Mouse (Mus musculus): Measurements from ENCODE around the gene Irf1.

Gene Irf1

DNA sequence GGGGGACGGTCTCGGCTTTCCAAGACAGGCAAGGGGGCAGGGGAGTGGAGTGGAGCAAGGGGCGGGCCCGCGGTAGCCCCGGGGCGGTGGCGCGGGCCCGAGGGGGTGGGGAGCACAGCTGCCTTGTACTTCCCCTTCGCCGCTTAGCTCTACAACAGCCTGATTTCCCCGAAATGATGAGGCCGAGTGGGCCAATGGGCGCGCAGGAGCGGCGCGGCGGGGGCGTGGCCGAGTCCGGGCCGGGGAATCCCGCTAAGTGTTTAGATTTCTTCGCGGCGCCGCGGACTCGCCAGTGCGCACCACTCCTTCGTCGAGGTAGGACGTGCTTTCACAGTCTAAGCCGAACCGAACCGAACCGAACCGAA lies at the start of gene Irf1:
TSS of gene Irf1 (plus strand) at position 255 of the 365 bp plus-strand sequence.
- TF ChIP-seq GATA4 (IDR thresholded peaks at IDR 0.05; ENCODE audit: insufficient replicate concordance, low read length): peak; percentile 54; the same call in 1 of the 2 replicates

DNA sequence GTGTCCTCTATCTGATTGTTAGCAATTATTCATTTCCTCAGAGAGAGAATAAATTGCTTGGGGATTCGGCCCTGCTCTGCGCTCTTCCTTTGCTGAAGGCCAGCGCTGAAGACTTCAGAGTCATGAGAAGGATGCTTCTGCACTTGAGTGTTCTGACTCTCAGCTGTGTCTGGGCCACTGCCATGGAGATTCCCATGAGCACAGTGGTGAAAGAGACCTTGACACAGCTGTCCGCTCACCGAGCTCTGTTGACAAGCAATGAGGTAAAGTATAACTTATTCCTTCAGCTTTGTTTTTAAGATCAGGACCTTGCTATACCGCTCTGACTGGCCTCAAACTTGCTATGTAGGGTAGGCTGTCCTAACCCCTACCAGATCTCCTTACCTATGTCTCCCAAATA lies 49.1 kb upstream of the Irf1 start, which contains the start of gene Il5:
TSS of gene Il5 (plus strand) at position 80 of the 400 bp plus-strand sequence.
- TF ChIP-seq GATA4 (IDR thresholded peaks at IDR 0.05; ENCODE audit: insufficient replicate concordance, low read length): no peak

DNA sequence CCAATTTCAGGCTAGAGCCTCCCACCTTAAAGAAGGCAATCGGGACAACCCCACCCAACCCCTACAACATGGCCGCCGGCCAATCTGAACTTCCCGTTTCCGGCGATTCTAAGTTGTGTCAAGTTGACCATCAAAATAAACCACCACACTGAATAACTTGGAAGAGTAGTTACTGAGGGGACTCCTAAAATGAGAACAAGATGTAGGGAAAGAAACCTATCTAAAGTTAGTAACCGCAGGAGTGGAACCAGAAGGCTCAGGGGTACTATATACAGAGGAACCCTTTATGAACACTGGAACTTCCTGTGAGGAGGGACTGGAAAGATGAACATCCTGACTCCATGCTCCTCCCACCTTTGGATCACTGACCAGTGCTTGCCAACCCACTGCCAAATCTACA lies 38.4 kb upstream of the Irf1 start:
- TF ChIP-seq GATA4 (IDR thresholded peaks at IDR 0.05; ENCODE audit: insufficient replicate concordance, low read length): no peak

DNA sequence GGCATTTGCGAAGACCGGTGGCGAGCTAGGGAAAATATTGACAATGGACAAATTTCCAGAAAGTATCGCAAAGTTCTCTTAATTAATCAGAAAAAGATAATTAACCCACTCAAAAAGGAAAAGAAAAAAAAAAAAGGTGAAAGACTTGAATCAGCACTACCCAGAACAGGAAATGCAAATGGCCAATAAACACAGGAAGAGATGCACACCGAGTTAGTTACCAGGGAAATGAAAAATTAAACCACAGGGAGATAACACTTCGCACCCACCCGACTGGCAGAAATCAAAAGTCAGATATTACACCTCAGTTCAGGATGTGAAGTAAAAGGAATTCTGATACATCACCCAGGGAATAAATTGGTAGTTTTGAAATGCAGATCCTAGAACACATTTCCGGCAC lies 37.6 kb upstream of the Irf1 start:
- no peak for TF ChIP-seq GATA4 (IDR thresholded peaks at IDR 0.05; ENCODE audit: insufficient replicate concordance, low read length)

DNA sequence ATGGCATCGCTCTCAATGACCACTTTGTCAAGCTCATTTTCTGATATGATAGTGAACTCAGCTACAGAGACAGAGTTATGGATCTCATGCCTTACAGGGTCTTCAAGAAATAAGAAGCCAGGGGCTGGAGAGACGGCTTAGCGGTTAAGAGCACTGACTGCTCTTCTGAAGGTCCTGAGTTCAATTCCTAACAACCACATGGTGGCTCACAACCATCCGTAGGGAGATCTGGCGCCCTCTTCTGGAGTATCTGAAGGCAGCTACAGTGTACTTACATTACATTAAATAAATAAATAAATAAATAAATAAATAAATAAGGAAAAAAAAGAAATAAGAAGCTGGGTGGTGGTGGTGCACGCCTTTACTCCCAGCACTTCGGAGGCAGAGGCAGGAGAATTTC lies 36.0 kb upstream of the Irf1 start:
- TF ChIP-seq GATA4 (IDR thresholded peaks at IDR 0.05; ENCODE audit: insufficient replicate concordance, low read length): no peak

DNA sequence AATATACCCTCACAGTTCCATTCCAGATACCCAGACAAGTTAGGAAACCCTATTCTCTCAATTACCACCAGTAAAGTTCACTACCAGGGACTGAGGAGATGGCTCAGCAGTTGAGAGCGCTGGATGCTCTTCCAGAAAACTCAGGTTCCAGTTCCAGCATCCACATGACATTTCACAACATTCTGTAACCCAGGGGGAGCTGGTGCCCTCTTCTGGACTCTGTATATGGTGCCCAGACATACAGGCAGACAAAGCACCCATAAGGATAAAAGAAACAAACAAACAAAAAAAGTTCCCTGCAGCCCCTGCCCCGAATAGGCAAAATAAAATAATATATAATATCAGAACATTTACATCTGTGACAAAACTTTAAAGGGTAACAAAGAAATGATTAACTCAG lies 35.4 kb upstream of the Irf1 start:
- TF ChIP-seq GATA4 (IDR thresholded peaks at IDR 0.05; ENCODE audit: insufficient replicate concordance, low read length): no peak

DNA sequence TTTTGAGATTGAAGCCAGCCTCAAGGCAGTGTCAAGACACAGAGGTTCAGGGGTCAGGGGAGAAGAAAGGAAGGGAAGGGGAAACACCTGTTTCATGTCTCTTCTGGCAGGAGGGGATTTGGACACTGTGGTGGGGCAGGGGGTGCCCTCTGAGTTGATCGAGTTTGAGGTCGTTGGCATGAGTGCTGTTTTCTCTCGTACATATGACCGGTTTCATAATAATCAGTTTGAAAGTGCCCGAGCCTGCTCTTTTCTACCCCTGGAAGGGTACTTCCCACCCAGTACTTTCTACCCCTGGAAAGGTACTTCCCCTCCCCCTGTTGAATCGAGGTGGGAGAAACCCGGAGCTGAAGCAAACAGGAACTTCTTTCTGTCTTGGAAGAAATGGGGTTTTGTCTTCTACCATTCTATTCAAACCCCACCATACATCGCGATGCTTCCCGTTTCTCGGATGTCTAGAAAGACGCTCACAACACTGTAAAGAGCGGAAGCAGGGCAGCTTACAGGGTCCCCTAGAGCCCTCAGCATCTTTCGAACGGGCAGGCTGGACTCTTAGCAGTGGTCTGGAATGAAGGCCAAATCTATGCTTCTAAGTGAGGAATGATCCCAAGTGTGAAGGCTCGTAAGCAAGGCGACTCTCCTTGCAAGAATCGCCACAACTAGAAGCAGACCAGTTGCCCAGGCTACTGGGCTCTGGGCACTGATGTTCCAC lies 34.7 kb upstream of the Irf1 start:
- TF ChIP-seq GATA4 (IDR thresholded peaks at IDR 0.05; ENCODE audit: insufficient replicate concordance, low read length): no peak

DNA sequence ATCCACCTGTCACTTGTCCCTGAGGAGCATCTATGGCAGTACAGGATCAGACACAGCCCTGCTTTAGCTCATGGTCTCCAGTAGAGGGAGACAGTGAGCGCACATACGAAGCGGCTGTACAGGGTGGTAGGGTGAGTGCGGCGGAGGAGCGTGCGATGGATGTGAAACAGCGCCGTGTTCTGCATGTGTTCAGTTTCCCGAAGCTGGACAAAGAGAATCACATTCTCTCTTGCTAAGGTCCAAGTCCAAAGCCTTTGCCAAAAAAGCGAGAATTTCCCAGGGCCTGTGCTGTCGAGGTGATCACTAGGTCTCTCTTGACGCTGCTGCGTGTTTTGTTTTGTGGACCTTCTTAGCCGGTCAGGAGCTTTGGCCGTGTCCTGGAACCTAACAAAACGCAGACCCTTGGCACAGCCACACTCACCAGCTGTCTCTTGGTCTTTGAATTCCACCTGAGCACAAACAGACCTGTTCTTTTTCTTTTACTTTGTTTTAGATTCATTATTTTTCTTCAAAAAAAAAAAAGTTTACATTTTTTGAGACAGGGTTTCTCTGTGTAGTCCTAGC lies 34.0 kb upstream of the Irf1 start:
- no peak for TF ChIP-seq GATA4 (IDR thresholded peaks at IDR 0.05; ENCODE audit: insufficient replicate concordance, low read length)

DNA sequence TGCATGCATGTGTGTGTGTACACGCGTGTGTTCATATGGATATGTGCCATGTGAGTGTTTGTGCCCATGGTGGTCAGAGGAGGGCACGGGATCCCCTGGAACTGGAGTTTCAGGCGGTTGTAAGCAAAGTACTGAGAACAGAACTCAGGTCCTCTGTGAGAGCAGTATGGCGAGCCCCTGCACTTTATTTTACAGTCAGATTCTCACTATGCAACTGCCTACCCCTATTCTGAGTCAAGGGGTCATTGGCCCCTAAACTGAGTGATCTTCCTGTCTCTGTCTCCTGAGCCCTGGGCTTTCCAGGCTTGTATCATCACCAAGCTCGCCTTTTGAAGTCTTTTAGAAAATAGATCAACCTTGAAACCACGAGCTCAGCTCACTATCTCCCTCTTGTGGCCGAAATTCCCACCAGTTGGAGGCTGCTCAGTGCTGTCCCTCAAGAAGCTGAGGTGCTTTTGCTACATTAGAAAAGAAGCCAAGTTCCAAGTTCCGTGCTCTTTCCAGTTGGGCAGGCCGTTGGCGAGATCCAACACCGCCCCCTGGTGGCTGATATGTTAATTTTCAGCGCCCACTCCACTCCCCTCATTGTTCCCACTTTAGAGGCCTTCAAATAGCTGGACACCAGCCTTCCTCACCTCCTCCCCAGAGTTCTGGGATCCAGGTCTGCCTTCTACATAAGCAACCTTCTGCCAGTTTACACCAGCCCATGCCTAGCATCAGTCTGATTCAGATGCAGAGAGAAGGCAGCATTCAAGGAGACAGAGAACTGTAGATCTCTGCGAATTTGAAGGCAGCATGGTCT lies 32.8 kb upstream of the Irf1 start:
- no peak for TF ChIP-seq GATA4 (IDR thresholded peaks at IDR 0.05; ENCODE audit: insufficient replicate concordance, low read length)

DNA sequence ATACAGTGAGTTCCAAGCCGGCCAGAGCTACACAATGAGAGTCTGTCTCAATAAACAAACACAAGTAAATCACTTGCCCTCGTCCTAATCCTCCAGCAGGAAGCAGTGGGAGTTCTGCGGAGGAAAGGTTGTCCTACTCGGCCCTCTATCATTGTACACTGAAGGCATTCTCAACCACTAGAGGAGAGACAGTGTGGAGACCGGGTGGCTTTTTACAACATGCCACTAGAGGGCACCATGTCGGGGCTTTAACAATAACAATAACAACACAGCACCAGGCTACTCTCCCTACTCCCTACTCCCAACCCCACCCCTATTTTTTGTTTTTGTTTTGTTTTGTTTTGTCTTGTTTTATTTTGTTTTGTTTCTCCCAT lies 32.3 kb upstream of the Irf1 start:
- TF ChIP-seq GATA4 (IDR thresholded peaks at IDR 0.05; ENCODE audit: insufficient replicate concordance, low read length): no peak

DNA sequence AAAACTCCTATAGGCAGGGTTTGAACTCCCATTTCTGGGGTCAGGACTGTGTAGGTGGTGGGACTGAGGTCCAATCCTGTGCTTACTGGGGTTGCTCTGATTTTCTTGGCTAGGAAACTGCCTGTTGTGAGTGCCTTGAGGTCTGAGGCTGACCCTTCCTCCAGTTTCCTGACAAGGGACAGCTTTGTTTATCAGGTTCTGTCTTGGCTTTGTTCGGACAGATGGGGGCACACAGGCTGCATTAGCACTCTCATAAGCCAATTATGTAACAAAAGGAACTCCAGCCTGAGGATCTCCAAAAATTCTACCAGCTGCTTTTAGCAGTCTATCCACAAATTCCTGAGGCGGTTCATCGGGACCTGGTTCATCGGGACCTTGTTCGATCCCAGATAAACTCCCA lies 27.5 kb upstream of the Irf1 start:
- TF ChIP-seq GATA4 (IDR thresholded peaks at IDR 0.05; ENCODE audit: insufficient replicate concordance, low read length): no peak

DNA sequence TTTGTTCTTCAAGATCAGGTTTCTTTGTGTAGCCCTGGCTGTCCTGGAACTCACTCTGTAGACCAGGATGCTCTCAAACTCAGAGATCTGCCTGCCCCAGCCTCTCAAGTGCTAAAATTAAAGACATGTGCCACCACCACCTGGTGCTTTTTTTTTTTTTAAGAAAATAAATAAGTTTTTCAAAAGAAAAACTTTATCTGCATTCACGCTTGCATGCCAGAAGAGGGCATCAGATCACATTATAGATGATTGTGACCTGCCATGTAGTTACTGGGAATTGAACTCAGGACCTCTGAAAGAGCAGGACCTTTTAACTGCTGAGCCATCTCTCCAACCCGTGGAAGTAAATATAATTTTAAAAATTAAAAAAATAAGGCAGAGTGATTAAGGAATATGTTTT lies 24.6 kb upstream of the Irf1 start:
- TF ChIP-seq GATA4 (IDR thresholded peaks at IDR 0.05; ENCODE audit: insufficient replicate concordance, low read length): no peak

DNA sequence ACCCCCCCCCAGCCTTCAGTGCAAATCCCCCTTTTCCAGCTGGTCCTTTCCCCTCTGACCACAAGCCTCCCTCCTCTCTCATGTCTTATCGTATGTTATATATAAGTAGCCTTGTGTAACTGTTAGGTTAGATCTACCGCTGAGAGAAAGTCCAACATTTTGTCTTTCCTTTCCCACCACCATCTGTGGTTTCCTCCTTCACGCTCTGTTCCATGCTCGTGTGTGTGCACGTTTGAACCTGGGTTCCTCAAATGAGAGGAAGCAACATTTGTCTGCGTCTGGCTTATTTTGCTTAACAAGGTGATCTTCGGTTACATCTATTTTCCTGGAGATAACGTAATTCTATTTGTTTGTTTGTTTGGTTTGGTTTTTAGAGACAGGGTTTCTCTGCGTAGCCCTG lies 21.8 kb upstream of the Irf1 start:
- TF ChIP-seq GATA4 (IDR thresholded peaks at IDR 0.05; ENCODE audit: insufficient replicate concordance, low read length): no peak

DNA sequence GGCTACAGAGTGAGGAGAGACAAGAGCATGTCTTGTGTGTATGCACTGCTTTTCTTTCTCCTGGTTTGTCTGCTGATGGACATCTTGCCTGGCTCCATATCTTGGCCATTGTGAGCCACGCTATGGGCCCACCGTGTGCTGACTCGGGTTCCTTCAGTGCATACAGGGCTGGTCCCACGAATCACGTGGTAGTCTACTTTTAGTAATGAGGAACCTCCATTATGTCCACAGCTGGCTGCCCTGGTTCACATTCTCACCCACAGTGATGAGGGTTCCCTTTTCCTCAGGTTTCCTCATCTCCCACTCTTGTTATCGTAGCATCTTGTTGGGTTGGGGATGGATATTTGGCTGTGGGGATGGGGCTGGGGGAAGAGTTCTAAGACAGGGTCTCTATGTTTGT lies 21.2 kb upstream of the Irf1 start:
- no peak for TF ChIP-seq GATA4 (IDR thresholded peaks at IDR 0.05; ENCODE audit: insufficient replicate concordance, low read length)

DNA sequence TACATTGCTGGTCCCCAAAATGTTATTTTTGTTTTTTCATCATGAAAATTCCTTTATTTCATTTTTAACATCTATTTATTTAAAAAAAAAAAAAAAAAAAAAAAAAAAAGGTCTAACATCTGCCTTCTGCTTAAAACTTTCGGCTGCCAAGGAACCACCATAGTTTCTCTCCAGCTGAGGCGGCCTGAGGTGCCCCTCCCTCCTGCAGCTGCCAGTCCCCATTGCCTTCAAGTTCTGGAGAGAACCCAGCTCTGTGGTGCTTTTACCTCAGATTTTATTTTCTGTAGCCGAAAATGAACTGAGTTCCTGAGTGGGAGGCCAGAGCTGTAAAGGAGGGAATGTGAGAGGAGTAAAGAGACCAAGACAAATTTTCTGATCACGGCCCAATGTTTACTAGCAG lies 20.5 kb upstream of the Irf1 start:
- no peak for TF ChIP-seq GATA4 (IDR thresholded peaks at IDR 0.05; ENCODE audit: insufficient replicate concordance, low read length)

DNA sequence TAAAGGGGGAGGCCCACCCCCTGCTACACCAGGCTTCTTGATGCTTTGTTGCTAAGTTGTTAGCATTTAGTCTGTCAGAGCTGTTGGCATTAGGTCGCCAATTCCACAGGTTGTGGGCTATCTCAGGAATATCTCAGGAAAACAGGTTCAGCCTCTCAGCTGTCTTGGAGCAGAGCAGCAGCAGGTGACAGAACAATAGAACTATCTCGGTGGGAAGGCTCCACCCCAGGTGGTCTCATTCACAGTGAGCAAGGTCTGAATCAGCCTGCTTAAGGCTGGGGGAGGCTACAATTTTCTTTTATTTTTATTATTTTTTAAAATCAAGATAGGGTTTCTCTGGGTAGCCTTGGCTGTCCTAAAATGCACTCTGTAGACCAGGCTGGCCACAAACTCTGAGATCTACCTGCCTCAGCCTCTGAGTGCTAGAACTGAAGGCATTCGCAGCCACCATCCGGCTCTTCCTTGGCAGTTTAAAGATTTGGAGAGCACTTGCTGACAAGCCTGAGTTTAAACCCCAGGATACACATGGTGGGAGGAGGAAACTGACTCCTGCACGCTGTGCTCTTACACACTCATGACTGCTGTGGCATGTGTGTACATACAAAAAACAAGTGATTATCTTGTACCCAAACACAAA lies 20.0 kb upstream of the Irf1 start:
- no peak for TF ChIP-seq GATA4 (IDR thresholded peaks at IDR 0.05; ENCODE audit: insufficient replicate concordance, low read length)

All from liver, adult (tissue).